Mouse (Mus musculus): Measurements from ENCODE around the gene Ube2i. TPM values are rescaled to one million over a fixed set of nuclear protein-coding genes. Genes with fewer than 3 reads are reported as not detected.
"Not testable (repeated sequence)": the region's sequence is repeated elsewhere in the genome, so short reads cannot be mapped to it uniquely, and the experiment has no call there.

Ube2i gene
- polyA plus RNA-seq, 1 experiment from 2014 or later: 579 TPM

DNA sequence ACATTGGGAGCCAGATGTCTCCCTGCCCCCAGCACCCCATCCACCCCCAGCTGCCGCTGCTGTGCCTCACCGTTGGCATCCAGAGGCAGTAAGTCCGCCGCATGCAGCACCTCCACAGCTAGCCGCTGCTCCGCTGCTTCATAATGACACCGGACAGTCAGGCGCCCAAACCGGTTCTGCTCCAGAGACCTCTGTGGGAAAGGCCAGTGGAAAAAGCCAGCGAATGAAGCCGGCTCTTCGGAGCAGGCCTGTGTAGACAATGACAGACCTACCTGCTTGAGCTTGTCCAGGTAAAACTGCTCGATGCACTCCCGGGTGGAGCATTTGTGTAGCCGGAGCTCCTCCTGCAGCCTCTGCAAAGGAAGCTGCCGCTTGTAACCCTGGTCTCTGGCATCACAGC, 30.2 kb downstream of the Ube2i start:
- 79% methylated on average over 16 of the region's 16 CpGs for WGBS
- peaks cover 28% of the 10 kb centered on the region for H3K36me3 ChIP-seq (ENCODE audit: control insufficient read depth, insufficient read depth, low read length)
- no peak overlapping the region for H3K9ac ChIP-seq (ENCODE audit: low read length)
- H3K4me3 ChIP-seq (ENCODE audit: low read depth, low read length): no peak overlapping the region
- no peak for ATAC-seq (replicated peaks; ENCODE audit: low FRiP score, low TSS enrichment, low read depth)
- no peak for DNase-seq (ENCODE audit: low spot score)
- no peaks in the 10 kb centered on the region for H3K27me3 ChIP-seq (replicated peaks; ENCODE audit: control insufficient read depth, insufficient read depth, low read length)
- peaks cover 12% of the 10 kb centered on the region for H3K4me1 ChIP-seq (replicated peaks; ENCODE audit: control insufficient read depth, insufficient read depth, low read length)
- H3K27ac ChIP-seq (ENCODE audit: low read depth): no peak overlapping the region
- H3K4me2 ChIP-seq (ENCODE audit: low read length): no peak overlapping the region
- H3K9me3 ChIP-seq (ENCODE audit: control insufficient read depth, low read length): no peaks in the 10 kb centered on the region

DNA sequence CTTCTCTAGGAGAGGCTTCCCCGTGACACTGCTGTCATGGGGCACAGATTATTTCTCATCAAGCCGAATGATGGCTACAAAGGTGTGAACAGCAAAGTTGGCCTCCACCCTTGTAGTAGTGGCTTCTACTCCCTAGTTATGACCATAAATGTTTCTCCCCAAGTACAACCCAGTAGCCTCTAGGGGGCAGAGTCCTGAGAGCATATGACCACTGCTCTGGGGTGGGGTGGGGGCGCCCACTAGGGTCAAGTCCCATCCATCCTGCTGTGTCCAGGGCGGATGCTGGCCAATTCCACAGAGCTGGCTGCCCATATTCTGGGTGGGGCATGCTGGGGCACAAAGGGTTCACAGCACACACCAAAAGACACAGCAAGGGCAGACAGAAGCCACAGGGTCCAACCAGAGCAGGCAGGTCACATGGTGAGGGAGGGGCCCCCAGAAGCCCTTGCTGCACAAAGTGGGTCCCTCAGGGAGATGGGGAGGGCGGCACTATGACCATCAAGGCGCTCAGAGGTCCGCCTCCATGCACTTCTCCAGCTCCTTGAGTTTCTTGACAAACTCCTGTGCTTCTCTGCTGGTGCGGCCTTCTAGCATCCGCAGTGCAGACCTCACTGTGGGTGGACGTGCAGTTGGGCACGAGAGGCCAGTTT, 31.2 kb downstream of the Ube2i start:
- H3K4me2 ChIP-seq (ENCODE audit: low read length): no peak overlapping the region
- no peaks in the 10 kb centered on the region for H3K27me3 ChIP-seq (replicated peaks; ENCODE audit: control insufficient read depth, insufficient read depth, low read length)
- H3K27ac ChIP-seq (ENCODE audit: low read depth): no peak overlapping the region
- no peak for ATAC-seq (replicated peaks; ENCODE audit: low FRiP score, low TSS enrichment, low read depth)
- no peak overlapping the region for H3K9ac ChIP-seq (ENCODE audit: low read length)
- no peak overlapping the region for H3K4me3 ChIP-seq (ENCODE audit: low read depth, low read length)
- DNase-seq (ENCODE audit: low spot score): no peak
- H3K4me1 ChIP-seq (replicated peaks; ENCODE audit: control insufficient read depth, insufficient read depth, low read length): peaks cover 15% of the 10 kb centered on the region
- 87% methylated on average over 11 of the region's 11 CpGs for WGBS
- H3K9me3 ChIP-seq (ENCODE audit: control insufficient read depth, low read length): no peaks in the 10 kb centered on the region
- H3K36me3 ChIP-seq (ENCODE audit: control insufficient read depth, insufficient read depth, low read length): peaks cover 28% of the 10 kb centered on the region

DNA sequence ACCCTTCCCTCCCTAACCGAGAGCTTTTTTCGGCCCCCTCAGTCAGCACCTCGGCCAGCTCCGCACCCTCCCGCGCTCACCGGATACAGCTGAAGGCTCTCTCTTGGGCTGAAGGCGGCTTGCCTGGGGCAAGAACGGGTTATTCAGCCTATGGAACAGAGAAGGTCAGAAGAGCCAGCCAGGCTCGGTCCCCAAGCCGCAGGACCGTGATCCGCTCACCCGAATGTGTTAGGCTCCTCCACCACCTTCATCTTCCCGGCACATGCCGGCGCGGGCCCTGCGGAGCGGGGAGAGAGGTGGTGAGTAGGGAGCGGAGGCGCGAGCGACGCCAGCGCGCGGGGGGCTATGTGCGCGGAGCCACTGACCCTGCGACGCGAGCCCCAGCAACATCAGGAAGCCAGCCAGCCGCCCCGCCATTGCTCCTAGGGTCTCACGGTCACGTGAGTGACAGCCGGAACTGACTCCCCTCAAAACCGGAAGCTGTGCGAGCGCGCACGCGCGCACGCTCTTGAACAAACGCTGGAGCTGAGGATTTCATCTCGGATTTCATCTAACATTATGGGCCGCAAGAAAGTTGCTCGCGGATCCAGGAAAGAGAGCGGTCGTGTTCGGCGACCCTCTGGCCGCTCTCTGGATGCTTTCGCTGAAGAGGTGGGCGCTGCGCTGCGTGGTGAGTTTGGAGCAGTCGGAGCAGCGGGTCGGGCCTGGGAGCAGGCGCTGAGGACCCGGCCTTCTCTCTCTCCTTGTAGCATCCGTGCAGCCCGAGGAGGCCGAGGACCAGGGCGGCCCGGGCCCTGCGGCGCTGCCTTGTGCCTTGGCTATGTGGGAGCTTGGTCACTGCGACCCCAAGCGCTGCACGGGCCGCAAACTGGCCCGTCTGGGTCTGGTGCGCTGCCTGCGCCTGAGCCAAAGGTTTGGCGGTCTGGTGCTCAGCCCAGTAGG, 34.5 kb downstream of the Ube2i start, which contains the start of the genes Gnptg and Tsr3:
TSS of gene Gnptg (minus strand) at position 430 of the 942 bp plus-strand sequence.
TSS of gene Tsr3 (plus strand) at position 476 of the 942 bp plus-strand sequence.
- H3K4me1 ChIP-seq (replicated peaks; ENCODE audit: control insufficient read depth, insufficient read depth, low read length): peaks cover 15% of the 10 kb centered on the region
- ATAC-seq (replicated peaks; ENCODE audit: low FRiP score, low TSS enrichment, low read depth): peak; percentile 87
- peak within 1 kb of the TSS; percentile 88 for H3K9ac ChIP-seq (ENCODE audit: low read length)
- peaks cover 37% of the 10 kb centered on the region for H3K36me3 ChIP-seq (ENCODE audit: control insufficient read depth, insufficient read depth, low read length)
- H3K9me3 ChIP-seq (ENCODE audit: control insufficient read depth, low read length): no peaks in the 10 kb centered on the region
- H3K27ac ChIP-seq (ENCODE audit: low read depth): peak within 1 kb of the TSS; percentile 77
- H3K27me3 ChIP-seq (replicated peaks; ENCODE audit: control insufficient read depth, insufficient read depth, low read length): no peaks in the 10 kb centered on the region
- peak; percentile 91 for DNase-seq (ENCODE audit: low spot score)
- WGBS: under 1% methylated on average over 80 of the region's 80 CpGs
- peak within 1 kb of the TSS; percentile 90 for H3K4me3 ChIP-seq (ENCODE audit: low read depth, low read length)
- peak within 1 kb of the TSS; percentile 78 for H3K4me2 ChIP-seq (ENCODE audit: low read length)

DNA sequence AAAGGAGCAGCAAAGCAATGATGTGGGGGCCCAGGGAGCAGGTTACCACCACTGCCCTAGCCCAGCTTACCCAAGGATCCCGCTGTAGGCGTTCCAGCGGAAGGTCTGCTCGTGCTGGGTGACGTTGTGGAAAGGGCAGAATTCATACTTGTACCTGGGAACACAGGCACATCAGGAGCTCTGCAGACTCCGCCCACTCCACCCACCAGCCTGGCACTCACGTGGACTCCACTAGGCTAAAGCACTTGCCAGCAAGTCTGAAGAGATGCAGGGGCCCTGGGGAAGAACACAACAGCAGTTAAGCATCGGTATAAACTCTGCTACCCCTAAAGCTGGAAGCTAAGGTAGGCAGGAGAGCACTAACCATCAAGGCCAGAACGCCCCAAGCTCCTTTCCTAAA, 38.8 kb downstream of the Ube2i start:
- H3K27me3 ChIP-seq (replicated peaks; ENCODE audit: control insufficient read depth, insufficient read depth, low read length): no peaks in the 10 kb centered on the region
- WGBS: 83% methylated on average over 9 of the region's 9 CpGs
- H3K9me3 ChIP-seq (ENCODE audit: control insufficient read depth, low read length): no peaks in the 10 kb centered on the region
- H3K4me1 ChIP-seq (replicated peaks; ENCODE audit: control insufficient read depth, insufficient read depth, low read length): peaks cover 6% of the 10 kb centered on the region
- ATAC-seq (replicated peaks; ENCODE audit: low FRiP score, low TSS enrichment, low read depth) (no peak), DNase-seq (ENCODE audit: low spot score) (no peak)
- H3K9ac ChIP-seq (ENCODE audit: low read length): no peak overlapping the region
- peaks cover 24% of the 10 kb centered on the region for H3K36me3 ChIP-seq (ENCODE audit: control insufficient read depth, insufficient read depth, low read length)
- no peak overlapping the region for H3K27ac ChIP-seq (ENCODE audit: low read depth)
- H3K4me3 ChIP-seq (ENCODE audit: low read depth, low read length): no peak overlapping the region
- no peak overlapping the region for H3K4me2 ChIP-seq (ENCODE audit: low read length)

DNA sequence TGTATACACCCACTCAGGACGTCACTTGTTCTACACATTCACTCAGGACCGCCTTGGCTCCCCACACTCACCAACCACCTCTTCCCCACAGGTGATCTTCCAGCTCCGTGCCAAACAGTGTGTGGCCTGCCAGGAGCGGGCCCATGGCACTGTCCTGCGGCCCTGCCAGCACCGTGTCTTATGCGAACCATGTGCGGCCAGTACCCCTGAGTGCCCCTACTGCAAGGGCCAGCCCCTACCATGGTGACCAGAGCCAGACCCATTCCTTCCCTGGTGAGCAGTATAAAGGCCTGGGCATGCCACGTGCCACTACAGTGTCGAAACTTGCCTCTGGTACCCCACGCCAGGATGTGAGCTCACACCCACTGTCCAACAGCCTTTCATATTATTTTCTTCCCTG, 42.8 kb downstream of the Ube2i start:
- H3K27me3 ChIP-seq (replicated peaks; ENCODE audit: control insufficient read depth, insufficient read depth, low read length); H3K4me1 ChIP-seq (replicated peaks; ENCODE audit: control insufficient read depth, insufficient read depth, low read length); DNase-seq (ENCODE audit: low spot score); H3K27ac ChIP-seq (ENCODE audit: low read depth); H3K9ac ChIP-seq (ENCODE audit: low read length); H3K4me2 ChIP-seq (ENCODE audit: low read length); ATAC-seq (replicated peaks; ENCODE audit: low FRiP score, low TSS enrichment, low read depth); H3K4me3 ChIP-seq (ENCODE audit: low read depth, low read length); H3K9me3 ChIP-seq (ENCODE audit: control insufficient read depth, low read length): not testable (repeated sequence)
- WGBS: 93% methylated on average over 5 of the region's 11 CpGs
- H3K36me3 ChIP-seq (ENCODE audit: control insufficient read depth, insufficient read depth, low read length): peaks cover 42% of the 10 kb centered on the region

DNA sequence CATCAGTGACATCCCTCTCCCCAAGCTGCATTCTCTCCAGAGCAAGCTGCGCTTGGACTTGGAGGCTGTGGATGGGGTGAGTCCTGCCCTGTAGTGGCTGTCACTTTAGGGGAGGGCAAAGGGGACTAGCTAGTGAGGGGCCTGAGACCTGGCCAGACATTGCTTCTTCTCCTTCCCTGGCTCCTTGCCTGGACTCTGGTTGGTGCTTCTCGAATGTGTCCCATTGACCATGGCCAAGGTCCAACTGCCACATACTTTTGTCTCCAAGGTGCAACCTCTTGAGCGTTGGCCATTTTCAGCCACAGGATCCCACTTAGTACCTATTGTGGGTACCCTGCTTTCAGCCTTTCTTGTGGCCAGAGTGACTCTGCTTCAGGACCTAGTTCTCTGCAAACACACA, 43.7 kb downstream of the Ube2i start:
- DNase-seq (ENCODE audit: low spot score) (no peak), ATAC-seq (replicated peaks; ENCODE audit: low FRiP score, low TSS enrichment, low read depth) (no peak)
- Histone ChIP-seq H3K9me3 (ENCODE audit: control insufficient read depth, low read length) (no peaks in the 10 kb centered on the region), H3K4me1 (replicated peaks; ENCODE audit: control insufficient read depth, insufficient read depth, low read length) (no peaks in the 10 kb centered on the region), H3K9ac (ENCODE audit: low read length) (no peak overlapping the region), H3K4me2 (ENCODE audit: low read length) (no peak overlapping the region), H3K4me3 (ENCODE audit: low read depth, low read length) (no peak overlapping the region), H3K36me3 (ENCODE audit: control insufficient read depth, insufficient read depth, low read length) (peaks cover 47% of the 10 kb centered on the region), H3K27ac (ENCODE audit: low read depth) (no peak overlapping the region), H3K27me3 (replicated peaks; ENCODE audit: control insufficient read depth, insufficient read depth, low read length) (no peaks in the 10 kb centered on the region)
- 89% methylated on average over 3 of the region's 3 CpGs for WGBS

DNA sequence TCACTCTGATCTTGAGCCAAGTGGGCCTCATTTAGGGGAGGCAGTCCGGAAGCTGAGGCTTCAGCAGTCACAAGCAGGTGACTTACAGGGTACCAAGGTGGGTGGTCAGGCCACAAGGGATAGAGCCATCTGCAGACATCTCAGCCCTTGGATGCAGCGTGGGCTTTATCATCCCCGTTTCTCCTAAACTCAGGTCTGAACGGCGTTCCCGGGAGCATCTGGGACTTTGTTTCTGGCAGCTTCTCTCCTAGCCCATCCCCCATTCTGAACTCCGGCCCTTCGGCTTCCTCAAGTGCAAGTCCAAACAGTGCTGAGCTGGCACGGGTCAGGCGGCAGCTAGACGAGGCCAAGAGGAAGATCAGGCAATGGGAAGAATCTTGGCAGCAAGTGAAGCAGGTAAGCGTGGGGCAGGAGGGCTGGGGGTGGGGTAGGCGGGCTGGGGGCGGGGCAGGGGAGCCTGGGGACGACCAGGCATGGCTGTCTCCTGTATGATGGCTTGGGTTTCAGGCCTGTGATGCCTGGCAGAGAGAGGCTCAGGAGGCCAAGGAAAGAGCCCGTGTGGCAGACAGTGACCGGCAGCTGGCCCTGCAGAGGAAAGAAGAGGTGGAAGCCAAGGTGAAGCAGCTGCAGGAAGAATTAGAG, 44.3 kb downstream of the Ube2i start:
- 74% methylated on average over 14 of the region's 17 CpGs for whole genome bisulfite sequencing
- not testable (repeated sequence) for ATAC-seq (replicated peaks; ENCODE audit: low FRiP score, low TSS enrichment, low read depth)

DNA sequence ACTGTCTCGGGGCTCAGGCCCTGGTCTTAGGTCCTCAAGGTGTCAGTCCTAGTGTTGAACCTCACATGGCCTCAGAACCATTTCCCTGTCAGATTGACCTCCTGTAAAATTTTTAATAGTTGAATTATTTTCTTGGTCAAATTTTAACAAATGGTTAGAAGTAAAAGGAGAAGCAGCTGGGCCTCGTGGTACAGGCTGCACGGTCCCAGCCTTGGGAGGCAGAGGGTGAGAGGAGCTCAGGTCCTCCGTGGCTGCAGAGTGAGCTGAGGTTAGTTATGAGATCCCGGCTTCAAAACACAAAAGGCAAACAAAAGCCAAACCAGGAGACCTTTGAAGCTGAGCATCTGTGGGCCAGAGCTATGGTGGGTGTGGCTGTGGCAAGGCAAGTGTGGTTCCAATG, 46.4 kb downstream of the Ube2i start:
- H3K4me2 ChIP-seq (ENCODE audit: low read length): no peak overlapping the region
- ATAC-seq (replicated peaks; ENCODE audit: low FRiP score, low TSS enrichment, low read depth): no peak
- H3K9ac ChIP-seq (ENCODE audit: low read length): no peak overlapping the region
- H3K27me3 ChIP-seq (replicated peaks; ENCODE audit: control insufficient read depth, insufficient read depth, low read length): no peaks in the 10 kb centered on the region
- H3K36me3 ChIP-seq (ENCODE audit: control insufficient read depth, insufficient read depth, low read length): peaks cover 34% of the 10 kb centered on the region
- H3K9me3 ChIP-seq (ENCODE audit: control insufficient read depth, low read length): no peaks in the 10 kb centered on the region
- 87% methylated on average over 5 of the region's 5 CpGs for WGBS
- no peak overlapping the region for H3K4me3 ChIP-seq (ENCODE audit: low read depth, low read length)
- no peak overlapping the region for H3K27ac ChIP-seq (ENCODE audit: low read depth)
- H3K4me1 ChIP-seq (replicated peaks; ENCODE audit: control insufficient read depth, insufficient read depth, low read length): no peaks in the 10 kb centered on the region
- DNase-seq (ENCODE audit: low spot score): no peak

More for the DNA sequence above, 44.3 kb downstream of the Ube2i start:
- not testable (repeated sequence) for H3K9me3 ChIP-seq (ENCODE audit: control insufficient read depth, low read length); H3K4me3 ChIP-seq (ENCODE audit: low read depth, low read length); H3K9ac ChIP-seq (ENCODE audit: low read length); H3K4me1 ChIP-seq (replicated peaks; ENCODE audit: control insufficient read depth, insufficient read depth, low read length); H3K27me3 ChIP-seq (replicated peaks; ENCODE audit: control insufficient read depth, insufficient read depth, low read length); DNase-seq (ENCODE audit: low spot score); H3K4me2 ChIP-seq (ENCODE audit: low read length); H3K27ac ChIP-seq (ENCODE audit: low read depth)
- H3K36me3 ChIP-seq (ENCODE audit: control insufficient read depth, insufficient read depth, low read length): peaks cover 42% of the 10 kb centered on the region
